ENCODE assay signal across 7 mouse cellular contexts in the genomic region with DNA sequence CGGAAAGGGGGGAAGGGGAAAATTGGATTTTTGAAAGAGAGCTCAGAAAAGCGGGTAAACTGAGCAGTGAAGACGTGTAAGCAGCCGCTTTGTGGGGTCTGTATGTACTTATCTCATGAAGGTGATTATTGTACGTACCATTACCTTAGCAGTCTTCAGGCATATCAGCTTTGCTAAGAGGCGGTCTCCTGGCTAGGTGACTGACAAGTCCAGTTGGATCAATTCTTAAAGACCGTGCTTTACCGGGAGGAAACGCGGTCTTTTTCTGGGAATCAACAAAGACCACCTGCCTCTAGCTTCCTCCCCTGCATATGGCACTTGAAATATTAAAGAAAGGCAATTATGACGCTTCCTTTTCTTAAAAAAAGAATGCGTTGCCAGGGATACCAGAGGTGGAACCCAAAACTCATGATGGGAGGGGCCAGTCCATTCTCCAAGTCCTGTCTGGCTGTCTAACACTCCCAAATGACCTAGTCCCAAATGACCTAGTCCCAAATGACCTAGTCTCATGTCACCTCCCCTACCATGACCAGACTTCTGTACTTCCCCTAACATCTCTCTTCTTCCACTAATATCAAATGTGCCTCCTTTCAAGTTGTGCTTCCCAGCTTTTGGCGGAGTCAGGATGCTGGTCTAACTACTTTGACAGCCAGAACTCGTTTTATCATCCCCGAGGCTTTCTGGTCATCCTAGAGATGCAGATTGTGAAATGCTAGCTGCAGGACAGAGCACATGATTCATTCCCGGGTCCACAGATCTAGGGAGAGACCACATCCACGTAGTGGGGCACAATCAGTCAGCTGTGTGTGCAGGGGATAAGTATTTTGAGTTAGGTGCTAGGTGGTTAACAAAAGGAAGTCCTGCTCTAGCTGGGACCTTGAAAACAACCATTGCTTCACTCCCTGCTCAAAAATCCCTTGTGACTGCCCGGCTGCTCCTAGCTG. TPM values are rescaled to one million over a fixed set of nuclear protein-coding genes. Genes with fewer than 3 reads are reported as not detected.
DNase-seq lines count a peak whose midpoint lies in the region; ATAC-seq and TF ChIP-seq lines count a peak whose summit lies in the region.

No protein-coding gene starts in this region.

- DNase-seq in lung, postnatal 10 days: no peak
- no peak for DNase-seq in kidney, postnatal 0 days (ENCODE audit: low spot score)
- DNase-seq in splenic B cell, adult 2 months (ENCODE audit: low read depth, low spot score): peak; percentile 29
- DNase-seq in ovary, postnatal 14 days (ENCODE audit: low spot score): no peak
- DNase-seq in c-Kit-positive CD71-positive TER-119-positive erythroid progenitor cells, embryonic 14.5 days (ENCODE audit: low spot score): no peak

- no peak for TF ChIP-seq CTCF in embryonic fibroblast, embryonic 13.5 days (IDR thresholded peaks at IDR 0.05; ENCODE audit: borderline replicate concordance, insufficient read depth, low read length)
- TF ChIP-seq CTCF in kidney, postnatal 0 days (IDR thresholded peaks at IDR 0.05; ENCODE audit: low read depth): no peak

- WGBS in lung, embryonic 16.5 days: 34% methylated on average over 18 of the region's 18 CpGs
- 43% methylated on average over 18 of the region's 18 CpGs for WGBS in kidney, postnatal 0 days

- H3K27ac ChIP-seq in lung, embryonic 16.5 days (ENCODE audit: low read length): no peak overlapping the region
- H3K27ac ChIP-seq in embryonic fibroblast, embryonic 13.5 days (ENCODE audit: insufficient read depth, low read length): no peak overlapping the region
- H3K27ac ChIP-seq in kidney, postnatal 0 days: no peak overlapping the region

- H3K4me2 ChIP-seq in lung, embryonic 16.5 days (ENCODE audit: low read depth, low read length): peak overlapping the region; percentile 75
- H3K4me2 ChIP-seq in kidney, postnatal 0 days (ENCODE audit: low read length): peak overlapping the region; percentile 85

- no peaks in the 10 kb centered on the region for H3K9me3 ChIP-seq in lung, embryonic 16.5 days (ENCODE audit: control insufficient read depth, low read length)
- no peaks in the 10 kb centered on the region for H3K9me3 ChIP-seq in kidney, postnatal 0 days (replicated peaks; ENCODE audit: low read length)

- H3K36me3 ChIP-seq in lung, embryonic 16.5 days (ENCODE audit: control insufficient read depth, insufficient read depth, low read length): no peaks in the 10 kb centered on the region
- no peaks in the 10 kb centered on the region for H3K36me3 ChIP-seq in kidney, postnatal 0 days (ENCODE audit: insufficient read depth, low read length)
- H3K36me3 ChIP-seq in splenic B cell, adult 2 months (ENCODE audit: control insufficient read depth, insufficient read depth, low read length, poor library complexity, severe bottlenecking): no peaks in the 10 kb centered on the region

- peaks cover 9% of the 10 kb centered on the region; the same call in 1 of the 2 replicates for H3K4me1 ChIP-seq in lung, embryonic 16.5 days (replicated peaks; ENCODE audit: control insufficient read depth, insufficient read depth, low read length)
- peaks cover 7% of the 10 kb centered on the region for H3K4me1 ChIP-seq in embryonic fibroblast, embryonic 13.5 days (ENCODE audit: control insufficient read depth, insufficient read depth, low read length)
- H3K4me1 ChIP-seq in kidney, postnatal 0 days (replicated peaks; ENCODE audit: insufficient read depth, low read length): peaks cover 10% of the 10 kb centered on the region; the same call in 1 of the 2 replicates

- H3K27me3 ChIP-seq in lung, embryonic 16.5 days (ENCODE audit: control insufficient read depth, insufficient read depth, low read depth, low read length): peaks cover 37% of the 10 kb centered on the region
- H3K27me3 ChIP-seq in kidney, postnatal 0 days (ENCODE audit: insufficient read depth, low read length): no peaks in the 10 kb centered on the region
- H3K27me3 ChIP-seq in splenic B cell, adult 2 months (ENCODE audit: control insufficient read depth, insufficient read depth, low read length, poor library complexity, severe bottlenecking): no peaks in the 10 kb centered on the region

- H3K9ac ChIP-seq in lung, embryonic 16.5 days (ENCODE audit: low read length): peak overlapping the region; percentile 59
- H3K9ac ChIP-seq in kidney, postnatal 0 days (ENCODE audit: low read depth, low read length): peak overlapping the region; percentile 57; the same call in 1 of the 2 replicates

- TF ChIP-seq POLR2A in embryonic fibroblast, embryonic 13.5 days (IDR thresholded peaks at IDR 0.05; ENCODE audit: low read depth, low read length): no peak

- peak overlapping the region; percentile 61 for H3K4me3 ChIP-seq in lung, embryonic 16.5 days (ENCODE audit: low read length)
- peak overlapping the region; percentile 58 for H3K4me3 ChIP-seq in embryonic fibroblast, embryonic 13.5 days (ENCODE audit: insufficient read depth, low read length)
- H3K4me3 ChIP-seq in kidney, postnatal 0 days (replicated peaks; ENCODE audit: low read depth, low read length): peak overlapping the region; percentile 48

- ATAC-seq in lung, embryonic 16.5 days (ENCODE audit: low read depth): no peak
- ATAC-seq in kidney, postnatal 0 days (replicated peaks; ENCODE audit: low FRiP score, low read depth): no peak

RNA-seq across cellular contexts. Expression of gene Abhd6, which starts 1.3 kb away (rescaled TPM):
- 12.5 and 14.5 TPM in 2 replicates for polyA plus RNA-seq in lung, embryonic 16.5 days (2015; fragmentation: Nextera tagmentation; extraction: Ambion mirVana)
- polyA plus RNA-seq in embryonic fibroblast, embryonic 13.5 days (2011; ENCODE audit: insufficient read length, low read depth, missing spikeins): 4.7 and 6.4 TPM in 2 replicates
- 41.6 and 42.9 TPM in 2 replicates for polyA plus RNA-seq in kidney, postnatal 0 days (2015; fragmentation: Nextera tagmentation; extraction: Ambion mirVana)

RNA-seq across cellular contexts. Expression of gene Dnase1l3, which starts 9.6 kb away (rescaled TPM):
- 0.18 and 0.28 TPM in 2 replicates for polyA plus RNA-seq in lung, embryonic 16.5 days (2015; fragmentation: Nextera tagmentation; extraction: Ambion mirVana)
- not detected in 2 replicates for polyA plus RNA-seq in embryonic fibroblast, embryonic 13.5 days (2011; ENCODE audit: insufficient read length, low read depth, missing spikeins)
- polyA plus RNA-seq in kidney, postnatal 0 days (2015; fragmentation: Nextera tagmentation; extraction: Ambion mirVana): 0.25 and 0.26 TPM in 2 replicates

RNA-seq across cellular contexts. Expression of gene Gm45521, which starts 46.9 kb away (rescaled TPM):
- polyA plus RNA-seq in lung, embryonic 16.5 days (2015; fragmentation: Nextera tagmentation; extraction: Ambion mirVana): not detected in 2 replicates
- polyA plus RNA-seq in embryonic fibroblast, embryonic 13.5 days (2011; ENCODE audit: insufficient read length, low read depth, missing spikeins): not detected in 2 replicates
- polyA plus RNA-seq in kidney, postnatal 0 days (2015; fragmentation: Nextera tagmentation; extraction: Ambion mirVana): not detected in 2 replicates
